Mouse (Mus musculus): ENCODE results near the gene Abcg3. TPM values are rescaled to one million over a fixed set of nuclear protein-coding genes. Genes with fewer than 3 reads are reported as not detected.
"Not testable (repeated sequence)": the region's sequence is repeated elsewhere in the genome, so short reads cannot be mapped to it uniquely, and the experiment has no call there.

Gene Abcg3
- total RNA-seq (2021), result 0.21 and 0.38 TPM in 2 replicates
- long read RNA-seq, result 0 reads

DNA sequence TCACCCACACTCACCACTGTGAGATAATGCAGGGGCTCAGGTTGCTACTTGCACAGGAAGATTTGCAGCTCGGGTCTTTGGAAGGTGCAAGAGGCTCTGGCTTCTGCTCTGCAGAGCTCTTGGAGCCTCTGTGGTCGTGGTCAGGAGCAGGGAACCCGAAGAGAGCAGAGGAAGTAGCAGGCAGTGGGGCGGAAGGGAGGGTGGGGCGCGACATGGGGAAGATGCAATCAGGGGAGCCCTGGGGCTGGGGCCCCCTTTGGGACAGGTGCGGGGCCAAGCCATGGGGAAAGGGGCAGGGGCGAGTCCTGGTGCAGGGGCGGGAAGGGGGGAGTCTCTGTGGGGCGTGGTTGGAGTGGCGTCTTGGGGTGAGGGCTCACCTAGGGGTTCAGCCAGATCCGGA lies at the start of gene Abcg3:
Abcg3 (minus strand) TSS at position 184 of the 400 bp plus-strand sequence.
- no peak for DNase-seq

DNA sequence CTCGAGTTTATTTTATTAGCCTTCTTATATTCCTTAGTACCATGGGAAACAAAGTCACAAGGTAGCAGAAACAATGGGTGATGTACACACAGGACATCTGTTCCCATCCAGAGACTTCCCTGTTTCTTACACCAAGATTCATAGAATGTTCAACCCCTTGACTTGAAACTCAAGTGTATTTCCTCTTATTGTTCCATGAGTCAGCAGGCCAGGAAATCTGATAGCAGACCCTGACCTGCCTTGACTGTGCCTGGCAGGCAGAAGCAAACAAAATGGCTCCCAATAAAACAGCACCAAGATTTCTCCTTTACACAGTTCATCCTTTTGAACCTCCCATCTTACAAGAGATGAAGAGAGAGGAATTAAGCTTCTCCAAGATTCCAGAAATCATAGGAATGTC lies 30.0 kb upstream of the Abcg3 start:
- no peak for DNase-seq

DNA sequence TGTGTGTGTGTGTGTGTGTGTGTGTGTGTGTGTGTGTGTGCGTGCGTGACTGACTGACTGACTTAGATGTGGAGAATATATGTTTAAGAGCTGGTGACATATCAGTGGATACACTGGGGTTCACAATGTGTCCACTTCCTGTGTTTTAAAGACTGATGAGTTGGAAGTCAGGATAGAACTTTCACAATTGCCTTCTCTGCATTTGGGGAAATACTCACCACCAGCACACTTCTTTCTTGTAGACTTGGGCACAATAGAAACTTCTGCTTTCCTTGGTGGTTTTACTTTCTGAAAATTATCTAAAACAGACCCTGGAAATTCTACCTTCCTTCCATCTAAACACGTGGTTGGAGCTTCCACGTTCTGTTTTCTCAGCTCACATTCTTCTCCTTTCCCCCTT lies 29.1 kb upstream of the Abcg3 start:
- no peak for DNase-seq

- no peak for DNase-seq
Measured at GRCm38 (mm10) chr5:105010376-105010775, 27.9 kb upstream of the Abcg3 start.

GRCm38 (mm10) chr5:104989411-104989810 lies 6.9 kb upstream of the Abcg3 start:
- no peak for DNase-seq

- DNase-seq, result no peak
Measured at GRCm38 (mm10) chr5:104988000-104988399, 5.5 kb upstream of the Abcg3 start.

GRCm38 (mm10) chr5:104986706-104987105 lies 4.2 kb upstream of the Abcg3 start:
- no peak for DNase-seq

- no peak for DNase-seq
Measured at GRCm38 (mm10) chr5:104979040-104979513, 3.4 kb downstream of the Abcg3 start.

- DNase-seq, result no peak
Measured at GRCm38 (mm10) chr5:104958141-104958793, 24.3 kb downstream of the Abcg3 start.

- no peak for DNase-seq
Measured at GRCm38 (mm10) chr5:104955208-104955607, 27.3 kb downstream of the Abcg3 start.

DNA sequence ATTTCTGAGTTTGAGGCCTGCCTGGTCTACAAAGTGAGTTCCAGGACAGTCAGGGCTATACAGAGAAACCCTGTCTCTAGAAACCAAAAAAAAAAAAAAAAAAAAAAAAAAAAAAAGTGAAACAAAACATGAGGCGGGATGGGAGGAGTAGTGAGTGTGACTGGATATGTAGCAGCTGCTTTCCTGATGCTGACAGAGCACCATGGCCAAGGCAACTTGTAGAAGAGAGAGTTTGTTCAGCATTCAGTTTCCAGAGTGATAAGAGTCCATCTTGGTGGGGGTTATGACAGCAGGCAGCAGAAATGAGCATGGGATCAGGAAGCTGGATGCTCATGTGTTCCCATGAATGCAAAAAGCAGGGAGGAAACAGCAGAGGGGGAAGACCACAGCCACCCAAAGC lies 35.6 kb downstream of the Abcg3 start:
- no peak for DNase-seq

DNA sequence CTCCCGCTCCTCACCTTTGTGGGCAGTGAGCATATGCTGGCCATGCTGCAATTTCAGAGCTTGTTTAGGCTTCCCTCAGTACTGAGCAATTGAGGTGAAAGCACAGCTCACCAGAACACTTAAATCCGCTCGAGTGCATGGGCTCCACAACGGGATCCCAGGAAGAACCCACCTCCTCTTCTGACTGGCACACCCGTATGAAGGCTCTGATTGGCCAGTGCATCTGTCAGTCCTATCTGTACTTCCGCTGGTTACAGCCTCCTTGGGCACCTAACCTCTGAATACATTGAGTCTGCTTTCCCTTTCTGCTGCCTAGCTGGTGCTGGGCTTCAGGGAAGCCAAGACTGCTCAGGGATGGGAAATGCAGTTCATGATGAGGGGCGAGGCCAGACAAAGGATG lies 48.4 kb downstream of the Abcg3 start:
- no peak for DNase-seq

DNA sequence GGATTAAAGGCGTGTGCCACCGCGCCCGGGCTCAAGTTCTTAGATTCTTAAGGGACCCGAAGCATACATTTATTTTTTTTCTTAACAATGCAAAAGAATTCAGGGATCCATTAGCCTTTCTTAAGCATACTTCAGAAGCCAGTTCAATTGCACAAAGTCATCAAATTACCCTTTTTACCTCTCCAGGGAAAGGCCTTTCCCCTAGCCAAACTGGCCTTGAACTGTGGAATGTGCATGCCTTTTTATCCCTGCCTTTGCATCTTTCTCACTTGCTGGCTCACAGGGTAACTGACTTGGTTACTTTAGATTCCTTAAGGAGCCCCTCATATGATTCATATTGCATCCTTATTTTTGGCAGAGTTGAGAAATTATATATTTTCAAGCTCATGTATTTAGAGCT lies 76.0 kb downstream of the Abcg3 start:
- DNase-seq, result not testable (repeated sequence)

Other genes starting within 250 kb of the Abcg3 start
- gene Zfp951, start 122.6 kb downstream of the Abcg3 start, total RNA-seq (2021), result 3.8 and 3.9 TPM in 2 replicates
- gene Gbp9, start 156.8 kb upstream of the Abcg3 start, total RNA-seq (2021), result 6.0 and 8.3 TPM in 2 replicates
- 0.12 TPM in 1 of 2 replicates, not detected in the other for gene Gbp8, start 156.8 kb upstream of the Abcg3 start, total RNA-seq (2021)
- 4.0 and 4.7 TPM in 2 replicates for gene Gbp4, start 156.9 kb upstream of the Abcg3 start, total RNA-seq (2021)

Data from adrenal gland, postnatal 25 days (tissue).